Mouse (Mus musculus) megakaryocyte, embryonic 14.5 days (primary cell): Measurements from ENCODE around the gene Sptbn4. TPM values are rescaled to one million over a fixed set of nuclear protein-coding genes. Genes with fewer than 3 reads are reported as not detected.
"Not testable (repeated sequence)": the region's sequence is repeated elsewhere in the genome, so short reads cannot be mapped to it uniquely, and the experiment has no call there.

ENCODE experiments used
- H3K27me3 ChIP-seq: replicated peaks from 2 replicates; pipeline ENCODE3; 2012; ENCODE audit warnings: inconsistent platforms
- H3K36me3 ChIP-seq: replicated peaks from 2 replicates; pipeline ENCODE3; 2012; ENCODE audit warnings: low read length, inconsistent platforms, mixed read lengths
- H3K4me1 ChIP-seq: 2 replicates; pipeline ENCODE4 v1.6.1; 2012; ENCODE audit warnings: inconsistent platforms
- H3K4me3 ChIP-seq: replicated peaks from 2 replicates; pipeline ENCODE3; 2012; ENCODE audit warnings: moderate library complexity, mild to moderate bottlenecking, inconsistent platforms
- H3K9me3 ChIP-seq: 2 replicates; pipeline ENCODE4 v1.6.1; 2012; ENCODE audit warnings: inconsistent platforms
- FLI1 ChIP-seq: IDR thresholded peaks from 2 replicates; pipeline ENCODE4 v1.6.1; 2012; ENCODE audit warnings: low read length, inconsistent platforms, mixed read lengths
- GATA1 ChIP-seq: IDR thresholded peaks from 3 replicates; pipeline ENCODE4 v1.6.1; 2012; ENCODE audit warnings: mixed read lengths, low read length, inconsistent platforms, borderline replicate concordance
- polyA plus RNA-seq: library from polyadenylated mRNA; stranded (reverse); fragments of >175 nt; gene quantifications from 2 replicates; pipeline ENCODE4 v1.2.3, GENCODE M21; 2012; ENCODE audit warnings: low replicate concordance; ENCODE audit not compliant: insufficient read depth

The Sptbn4 gene
- 0.27 and 0.45 TPM in 2 replicates for polyA plus RNA-seq

GRCm38 (mm10) chr7:27447419-27448286 is at the start of gene Sptbn4, which contains the start of gene Blvrb:
Gene Sptbn4 (minus strand): TSS chr7:27447686.
Gene Blvrb (plus strand): TSS chr7:27447978.
- Histone ChIP-seq H3K4me1 (peaks cover 63% of the 10 kb centered on the region), H3K9me3 (peaks cover 4% of the 10 kb centered on the region; the same call in 1 of the 2 replicates)
- TF ChIP-seq GATA1 (no peak), FLI1 (no peak)

GRCm38 (mm10) chr7:27494659-27495367 is 47.3 kb upstream of the Sptbn4 start:
- H3K4me3 ChIP-seq, H3K27me3 ChIP-seq, H3K9me3 ChIP-seq, H3K36me3 ChIP-seq: not testable (repeated sequence)
- H3K4me1 ChIP-seq = peaks cover 46% of the 10 kb centered on the region

More at GRCm38 (mm10) chr7:27447419-27448286, at the start of gene Sptbn4, which contains the start of gene Blvrb:
- peaks cover 38% of the 10 kb centered on the region for H3K27me3 ChIP-seq
- H3K36me3 ChIP-seq = peaks cover 21% of the 10 kb centered on the region
- peak within 1 kb of the TSS; percentile 96 for H3K4me3 ChIP-seq

- Histone ChIP-seq H3K4me3 (peak overlapping the region; percentile 67), H3K36me3 (peaks cover 19% of the 10 kb centered on the region), H3K4me1 (peaks cover 60% of the 10 kb centered on the region), H3K9me3 (no peaks in the 10 kb centered on the region), H3K27me3 (no peaks in the 10 kb centered on the region)
- TF ChIP-seq FLI1 (no peak), GATA1 (no peak)
Observed at GRCm38 (mm10) chr7:27493450-27493849, 46.0 kb upstream of the Sptbn4 start.

GRCm38 (mm10) chr7:27493022-27493421 is 45.5 kb upstream of the Sptbn4 start:
- no peaks in the 10 kb centered on the region for H3K9me3 ChIP-seq
- peaks cover 64% of the 10 kb centered on the region for H3K4me1 ChIP-seq
- peaks cover 22% of the 10 kb centered on the region for H3K36me3 ChIP-seq
- H3K4me3 ChIP-seq = peak overlapping the region; percentile 67
- no peak for TF ChIP-seq GATA1
- no peak for TF ChIP-seq FLI1
- H3K27me3 ChIP-seq = no peaks in the 10 kb centered on the region

- no peaks in the 10 kb centered on the region for H3K27me3 ChIP-seq
- H3K36me3 ChIP-seq = peaks cover 22% of the 10 kb centered on the region
- TF ChIP-seq GATA1 = no peak
- TF ChIP-seq FLI1 = no peak
- peaks cover 60% of the 10 kb centered on the region for H3K4me1 ChIP-seq
- H3K4me3 ChIP-seq = peak overlapping the region; percentile 95
- H3K9me3 ChIP-seq = no peaks in the 10 kb centered on the region
Observed at GRCm38 (mm10) chr7:27491856-27492255, 44.4 kb upstream of the Sptbn4 start.

GRCm38 (mm10) chr7:27490543-27491329 is 43.2 kb upstream of the Sptbn4 start:
- no peaks in the 10 kb centered on the region for H3K27me3 ChIP-seq
- H3K9me3 ChIP-seq = no peaks in the 10 kb centered on the region
- TF ChIP-seq GATA1 = no peak
- TF ChIP-seq FLI1 = no peak
- peak overlapping the region; percentile 95 for H3K4me3 ChIP-seq
- H3K36me3 ChIP-seq = peaks cover 22% of the 10 kb centered on the region
- peaks cover 60% of the 10 kb centered on the region for H3K4me1 ChIP-seq

- peaks cover 22% of the 10 kb centered on the region for H3K36me3 ChIP-seq
- TF ChIP-seq GATA1 (no peak), FLI1 (no peak)
- no peaks in the 10 kb centered on the region for H3K27me3 ChIP-seq
- no peaks in the 10 kb centered on the region for H3K9me3 ChIP-seq
- H3K4me1 ChIP-seq = peaks cover 65% of the 10 kb centered on the region
- H3K4me3 ChIP-seq = peak overlapping the region; percentile 95
Observed at GRCm38 (mm10) chr7:27490227-27490542, 42.7 kb upstream of the Sptbn4 start.

GRCm38 (mm10) chr7:27489270-27489869 is 41.9 kb upstream of the Sptbn4 start:
- Histone ChIP-seq H3K4me3 (peak overlapping the region; percentile 95), H3K36me3 (peaks cover 22% of the 10 kb centered on the region), H3K9me3 (no peaks in the 10 kb centered on the region), H3K4me1 (peaks cover 70% of the 10 kb centered on the region), H3K27me3 (no peaks in the 10 kb centered on the region)
- no peak for TF ChIP-seq GATA1

- TF ChIP-seq FLI1 (no peak), GATA1 (no peak)
- Histone ChIP-seq H3K27me3 (no peaks in the 10 kb centered on the region), H3K4me1 (peaks cover 73% of the 10 kb centered on the region), H3K4me3 (peak overlapping the region; percentile 95), H3K9me3 (no peaks in the 10 kb centered on the region), H3K36me3 (peaks cover 22% of the 10 kb centered on the region)
Observed at GRCm38 (mm10) chr7:27487740-27488268, 40.3 kb upstream of the Sptbn4 start.
